Mouse (Mus musculus): ENCODE measurements at regions not wholly inside any gene's neighbourhood (a gene's known extent, or its start where the extent isn't known, plus 50 kb on each side); places are given as distances from the start of the nearest gene placed in this dataset.

- no peak for DNase-seq
Measured at GRCm38 (mm10) chr4:74981491-74981890, 296.6 kb downstream of the Dmac1 start.

- peak; percentile 15 for DNase-seq
Measured at GRCm38 (mm10) chr4:74972143-74972542, 306.0 kb downstream of the Dmac1 start.
